Mouse (Mus musculus) lung, postnatal 36 days (tissue): ENCODE data around the gene Hcfc1.

Experiments
- DNase-seq: peaks from one replicate; pipeline ENCODE4 v3.0.0; 2022; ENCODE audit warnings: mixed read lengths

Gene Hcfc1

DNA sequence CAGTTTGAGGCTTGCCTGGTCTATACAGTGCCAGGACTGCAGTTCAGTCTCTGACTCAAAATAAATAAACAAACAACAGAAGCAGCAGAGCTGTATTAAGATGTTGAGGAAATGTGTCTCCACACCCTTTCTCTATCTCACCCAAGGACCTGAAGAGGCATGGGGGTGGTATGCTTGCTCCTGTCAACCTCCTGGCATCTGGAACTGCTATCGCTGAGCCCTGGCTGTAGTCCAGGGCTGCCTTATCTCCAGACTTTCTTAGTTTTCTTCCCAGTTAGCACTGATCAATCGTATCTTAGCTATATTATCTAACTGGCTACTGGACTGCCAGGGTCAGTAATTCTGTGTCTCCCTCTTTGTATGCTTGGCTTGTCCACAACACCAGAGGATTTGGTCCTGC lies 24.3 kb downstream of the Hcfc1 start:
- DNase-seq: no peak

- DNase-seq: no peak
Measured at GRCm38 (mm10) chrX:73931871-73932270, 34.3 kb downstream of the Hcfc1 start.

DNA sequence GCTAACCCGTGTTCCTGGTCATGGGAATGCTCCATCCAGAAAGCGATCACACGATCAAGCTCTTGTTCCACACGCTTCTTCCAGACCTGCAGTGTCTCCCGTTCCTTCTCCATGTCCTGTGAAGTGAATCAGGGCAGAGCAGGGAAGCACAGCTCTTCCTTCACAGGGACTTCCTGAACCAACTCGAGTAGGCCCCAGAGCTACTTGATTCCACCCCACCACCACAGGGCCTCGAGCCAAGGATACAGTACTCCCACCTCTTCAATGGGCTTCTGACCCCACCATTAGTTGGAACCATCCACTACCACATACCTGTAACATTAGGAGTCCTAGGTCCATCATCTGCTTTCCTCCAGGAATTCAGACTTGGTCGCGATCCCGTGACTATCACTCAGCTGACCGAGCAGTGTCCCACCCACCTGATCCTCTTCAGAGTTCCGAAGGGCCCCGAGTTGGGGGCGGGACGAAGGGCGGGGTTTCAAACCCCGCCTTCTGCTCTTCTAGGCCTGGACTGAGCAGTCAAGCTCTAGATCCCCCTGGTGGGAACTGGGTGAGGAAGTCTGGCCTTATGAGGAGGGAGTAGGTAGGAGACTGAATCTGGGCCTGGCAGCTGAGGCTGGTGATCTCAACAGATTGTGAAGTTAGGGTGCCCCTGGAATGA lies 35.6 kb downstream of the Hcfc1 start, which contains the start of gene Renbp:
Renbp (minus strand) TSS at position 449 of the 661 bp plus-strand sequence.
- DNase-seq: peak; percentile 89

- DNase-seq: no peak
Measured at GRCm38 (mm10) chrX:73922550-73922882, 43.6 kb downstream of the Hcfc1 start.

DNA sequence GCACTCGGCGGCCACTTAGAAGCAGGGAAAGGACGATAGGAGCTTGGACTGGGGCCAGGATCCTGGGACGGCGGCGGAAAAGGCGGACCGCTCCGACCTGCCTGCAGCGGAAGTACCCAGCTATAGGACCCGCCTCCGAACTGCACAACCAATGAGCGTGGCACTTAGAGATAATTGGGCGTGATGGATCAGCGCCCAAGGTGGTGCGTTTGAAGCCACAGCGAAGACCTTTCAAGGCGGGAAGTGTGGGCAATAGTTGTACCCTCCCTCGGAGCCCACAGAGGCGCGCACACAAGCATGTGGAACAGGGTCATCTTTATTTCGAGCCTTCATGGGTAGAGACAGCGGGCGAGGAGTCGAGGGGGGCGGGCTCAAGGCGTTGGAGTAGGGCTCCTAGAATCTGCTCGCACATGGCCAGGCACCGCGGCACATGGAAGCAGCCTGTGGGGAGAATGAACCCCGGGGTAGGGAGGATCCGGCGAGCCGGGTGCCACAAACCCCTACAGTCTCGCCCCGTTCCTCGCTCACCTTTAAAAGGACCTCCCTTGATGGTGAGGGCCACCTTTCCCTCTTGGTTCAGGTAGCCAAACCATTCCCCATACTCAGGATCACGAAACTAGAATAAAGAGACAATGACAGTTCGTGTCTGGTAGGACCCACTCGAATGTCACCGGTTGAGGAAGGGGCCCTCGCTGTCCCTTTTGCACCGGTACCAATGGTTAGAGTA lies 44.2 kb downstream of the Hcfc1 start, which contains the start of the genes Arhgap4 and Naa10:
Arhgap4 (minus strand) TSS at position 48 of the 727 bp plus-strand sequence.
Naa10 (minus strand) TSS at position 122 of the 727 bp plus-strand sequence.
- DNase-seq: peak; percentile 92

- no peak for DNase-seq
Measured at GRCm38 (mm10) chrX:73921285-73921822, 44.8 kb downstream of the Hcfc1 start.

GRCm38 (mm10) chrX:73918631-73919030 lies 47.5 kb downstream of the Hcfc1 start:
- DNase-seq: no peak

- no peak for DNase-seq
Measured at GRCm38 (mm10) chrX:73916945-73917344, 49.2 kb downstream of the Hcfc1 start.

DNA sequence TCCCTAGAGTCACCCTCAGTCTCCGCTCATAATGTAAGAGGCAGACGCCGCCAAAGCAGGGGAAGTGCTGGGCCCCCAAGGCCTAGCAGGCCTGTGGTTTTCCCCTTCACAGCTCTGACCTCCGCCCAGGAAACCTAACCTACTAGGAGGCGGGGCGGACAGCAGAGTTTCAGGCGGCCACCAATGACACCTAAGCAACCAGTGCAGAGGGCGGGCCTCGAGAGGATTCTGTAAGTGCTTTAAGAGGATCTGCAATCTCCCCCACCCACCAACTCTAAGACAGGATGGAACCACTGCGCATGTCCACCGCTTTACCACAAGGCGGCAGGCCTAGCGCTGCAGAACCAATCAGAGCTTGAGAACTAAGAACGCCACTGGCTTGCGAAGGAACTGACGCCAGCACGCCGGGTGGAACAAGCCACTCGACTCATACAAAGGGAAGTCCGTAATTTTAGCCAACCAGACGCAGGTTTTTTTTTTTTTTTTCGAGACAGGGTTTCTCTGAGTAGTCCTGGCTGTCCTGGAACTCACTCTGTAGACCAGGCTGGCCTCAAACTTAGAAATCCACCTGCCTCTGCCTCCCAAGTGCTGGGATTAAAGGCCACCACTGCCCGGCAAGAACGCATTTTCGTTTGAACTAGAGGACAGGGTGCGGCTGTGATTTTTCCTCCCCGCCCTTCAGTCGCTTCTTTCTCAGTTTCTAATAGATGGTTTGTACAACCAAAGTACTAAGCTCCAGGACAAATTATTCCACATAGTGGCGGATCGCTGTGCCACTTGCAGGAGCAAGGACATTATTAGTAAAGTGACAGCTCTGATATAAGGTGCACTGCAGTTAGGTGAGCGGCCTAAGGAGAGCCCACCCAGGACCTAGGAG lies 51.1 kb downstream of the Hcfc1 start:
- peak; percentile 97 for DNase-seq

DNA sequence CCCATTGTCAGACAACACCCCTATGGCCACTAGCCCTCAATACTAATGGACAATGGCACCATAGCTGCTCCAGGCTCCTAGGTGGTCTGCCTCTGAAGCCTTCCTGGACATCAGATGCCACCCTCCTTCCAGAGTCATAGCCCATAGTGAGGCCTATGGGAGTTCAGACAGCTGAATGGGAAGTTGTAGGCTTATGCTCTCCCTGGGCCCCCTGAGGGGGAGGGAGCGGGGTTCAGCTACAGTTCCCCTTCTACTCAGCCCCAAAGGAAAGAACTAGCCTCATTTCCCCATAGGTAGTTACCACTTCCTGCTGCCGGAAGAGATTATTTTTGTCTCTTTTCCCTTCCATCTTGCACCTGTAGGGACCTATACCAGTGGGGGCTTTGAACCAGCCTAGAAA lies 54.6 kb downstream of the Hcfc1 start:
- DNase-seq: peak; percentile 37

- DNase-seq: peak; percentile 32
Measured at GRCm38 (mm10) chrX:73911156-73911555, 55.0 kb downstream of the Hcfc1 start.

DNA sequence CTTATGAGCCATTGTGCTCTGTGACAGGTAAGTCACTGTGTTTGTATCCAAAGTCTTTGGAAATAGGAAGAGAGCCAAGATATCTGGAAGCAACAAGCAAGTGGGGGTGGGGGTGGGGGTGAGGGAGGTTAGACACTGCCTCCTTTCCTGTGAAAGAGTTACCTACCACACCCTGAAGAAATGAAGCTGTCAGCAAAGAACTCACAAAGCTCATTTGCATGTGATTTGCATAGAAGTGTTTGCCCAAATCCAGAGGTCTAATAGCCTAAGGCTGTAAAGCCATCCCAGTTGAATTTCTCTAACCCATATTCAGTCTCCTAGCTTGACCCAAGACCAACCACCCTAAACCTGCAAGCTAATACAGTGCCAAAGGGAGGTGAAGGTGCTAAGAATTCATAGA lies 55.7 kb downstream of the Hcfc1 start:
- no peak for DNase-seq

DNA sequence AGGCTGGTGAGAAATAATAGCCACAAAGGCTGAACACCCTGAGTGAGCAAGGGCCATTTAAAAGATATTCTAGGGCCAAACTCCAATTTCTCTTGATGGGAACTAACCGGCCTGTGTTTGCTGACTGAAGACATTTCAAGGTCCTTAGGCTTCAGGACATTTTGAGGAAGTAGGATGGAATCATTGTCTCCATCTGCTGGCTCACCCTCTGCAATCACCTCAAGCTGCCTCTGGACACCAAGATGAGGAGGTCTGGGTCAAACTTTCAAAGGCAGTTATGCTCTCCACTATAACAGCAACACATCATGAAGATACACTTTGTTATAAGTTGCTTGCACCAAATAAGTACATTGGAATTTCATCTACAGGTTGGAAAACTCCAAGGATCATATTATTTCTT lies 56.1 kb downstream of the Hcfc1 start:
- DNase-seq: no peak

GRCm38 (mm10) chrX:73897959-73898358 lies 68.2 kb downstream of the Hcfc1 start:
- no peak for DNase-seq

DNA sequence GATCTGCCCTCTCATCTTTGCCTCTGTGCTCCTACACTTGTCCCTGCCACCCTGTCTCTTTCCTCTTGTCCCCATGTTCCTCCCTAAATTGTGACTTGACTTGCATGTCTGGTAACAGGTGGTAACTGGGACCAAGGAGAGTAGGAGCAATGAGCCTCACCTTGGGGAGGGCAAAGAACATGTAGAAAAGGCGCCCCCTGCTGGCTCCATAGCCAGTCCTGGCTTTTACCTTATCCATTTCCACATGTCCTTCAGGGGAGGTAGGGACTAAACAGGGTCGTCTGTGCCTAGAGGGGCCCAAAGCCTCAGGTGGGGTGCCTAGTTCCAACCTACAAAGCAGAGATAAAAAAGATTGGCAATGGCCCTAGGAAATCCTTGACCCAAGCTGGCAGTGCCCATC lies 70.4 kb downstream of the Hcfc1 start, which contains the start of gene L1cam:
L1cam (minus strand) TSS at position 387 of the 400 bp plus-strand sequence.
- DNase-seq: peak; percentile 72

GRCm38 (mm10) chrX:73892833-73893232 lies 73.3 kb downstream of the Hcfc1 start:
- DNase-seq: no peak
